Mouse (Mus musculus) brown adipose tissue, adult 24 weeks (tissue): ENCODE measurements at regions not wholly inside any gene's neighbourhood (a gene's known extent, or its start where the extent isn't known, plus 50 kb on each side); places are given as distances from the start of the nearest gene placed in this dataset.
"Not testable (repeated sequence)": the region's sequence is repeated elsewhere in the genome, so short reads cannot be mapped to it uniquely, and the experiment has no call there.

ENCODE experiments used
- H3K27ac ChIP-seq: fragments of 200-500 bp; replicated peaks from 2 replicates; pipeline ENCODE4 v1.5.1; 2012; ENCODE audit warnings: low read depth, mild to moderate bottlenecking, low read length
- H3K4me1 ChIP-seq: fragments of 200-500 bp; 2 replicates; pipeline ENCODE4 v1.6.1; 2012; ENCODE audit warnings: low read length, mixed read lengths; ENCODE audit not compliant: control insufficient read depth, insufficient read depth, insufficient read length
- H3K4me3 ChIP-seq: fragments of 200-500 bp; 2 replicates; pipeline ENCODE4 v1.5.1; 2012; ENCODE audit warnings: low read depth, mild to moderate bottlenecking, low read length, moderate library complexity; ENCODE audit not compliant: insufficient read depth

- Histone ChIP-seq H3K27ac (no peak overlapping the region), H3K4me3 (no peak overlapping the region), H3K4me1 (no peaks in the 10 kb centered on the region)
Observed at GRCm38 (mm10) chr1:35875210-35875811, 192.9 kb upstream of the Hs6st1 start.

- Histone ChIP-seq H3K27ac (no peak overlapping the region), H3K4me3 (no peak overlapping the region), H3K4me1 (no peaks in the 10 kb centered on the region)
Observed at GRCm38 (mm10) chr1:35878426-35878825, 189.8 kb upstream of the Hs6st1 start.

- Histone ChIP-seq H3K4me1 (no peaks in the 10 kb centered on the region), H3K27ac (no peak overlapping the region), H3K4me3 (no peak overlapping the region)
Observed at GRCm38 (mm10) chr1:35879388-35880093, 188.7 kb upstream of the Hs6st1 start.

GRCm38 (mm10) chr1:35880562-35881265, 187.5 kb upstream of the Hs6st1 start:
- H3K4me1 ChIP-seq = no peaks in the 10 kb centered on the region
- H3K27ac ChIP-seq = no peak overlapping the region
- no peak overlapping the region for H3K4me3 ChIP-seq

- Histone ChIP-seq H3K4me1 (no peaks in the 10 kb centered on the region), H3K27ac (no peak overlapping the region), H3K4me3 (no peak overlapping the region)
Observed at GRCm38 (mm10) chr1:35881521-35881920, 186.7 kb upstream of the Hs6st1 start.

- Histone ChIP-seq H3K27ac (no peak overlapping the region), H3K4me3 (no peak overlapping the region), H3K4me1 (no peaks in the 10 kb centered on the region)
Observed at GRCm38 (mm10) chr1:35882101-35882500, 186.1 kb upstream of the Hs6st1 start.

GRCm38 (mm10) chr1:35889731-35890499, 178.3 kb upstream of the Hs6st1 start:
- Histone ChIP-seq H3K4me1 (no peaks in the 10 kb centered on the region), H3K4me3 (no peak overlapping the region), H3K27ac (no peak overlapping the region)

GRCm38 (mm10) chr1:35890500-35890900, 177.7 kb upstream of the Hs6st1 start:
- no peaks in the 10 kb centered on the region for H3K4me1 ChIP-seq
- no peak overlapping the region for H3K4me3 ChIP-seq
- H3K27ac ChIP-seq = no peak overlapping the region

- Histone ChIP-seq H3K27ac (no peak overlapping the region), H3K4me3 (no peak overlapping the region), H3K4me1 (no peaks in the 10 kb centered on the region)
Observed at GRCm38 (mm10) chr1:35899536-35899935, 168.7 kb upstream of the Hs6st1 start.

GRCm38 (mm10) chr1:35904001-35904547, 164.1 kb upstream of the Hs6st1 start:
- H3K4me3 ChIP-seq = no peak overlapping the region
- no peak overlapping the region for H3K27ac ChIP-seq
- no peaks in the 10 kb centered on the region for H3K4me1 ChIP-seq

- H3K4me3 ChIP-seq = no peak overlapping the region
- no peak overlapping the region for H3K27ac ChIP-seq
- H3K4me1 ChIP-seq = no peaks in the 10 kb centered on the region
Observed at GRCm38 (mm10) chr1:35913551-35913950, 154.6 kb upstream of the Hs6st1 start.

- H3K4me3 ChIP-seq, H3K4me1 ChIP-seq, H3K27ac ChIP-seq: not testable (repeated sequence)
Observed at GRCm38 (mm10) chr1:35914175-35914574, 154.0 kb upstream of the Hs6st1 start.

GRCm38 (mm10) chr1:35915526-35915925, 152.7 kb upstream of the Hs6st1 start:
- Histone ChIP-seq H3K4me3 (no peak overlapping the region), H3K4me1 (no peaks in the 10 kb centered on the region), H3K27ac (no peak overlapping the region)

- Histone ChIP-seq H3K27ac (no peak overlapping the region), H3K4me3 (no peak overlapping the region), H3K4me1 (no peaks in the 10 kb centered on the region)
Observed at GRCm38 (mm10) chr1:35919840-35920734, 148.1 kb upstream of the Hs6st1 start.
